Mouse (Mus musculus): ENCODE measurements at regions not wholly inside any gene's neighbourhood (a gene's known extent, or its start where the extent isn't known, plus 50 kb on each side); places are given as distances from the start of the nearest gene placed in this dataset.

DNA sequence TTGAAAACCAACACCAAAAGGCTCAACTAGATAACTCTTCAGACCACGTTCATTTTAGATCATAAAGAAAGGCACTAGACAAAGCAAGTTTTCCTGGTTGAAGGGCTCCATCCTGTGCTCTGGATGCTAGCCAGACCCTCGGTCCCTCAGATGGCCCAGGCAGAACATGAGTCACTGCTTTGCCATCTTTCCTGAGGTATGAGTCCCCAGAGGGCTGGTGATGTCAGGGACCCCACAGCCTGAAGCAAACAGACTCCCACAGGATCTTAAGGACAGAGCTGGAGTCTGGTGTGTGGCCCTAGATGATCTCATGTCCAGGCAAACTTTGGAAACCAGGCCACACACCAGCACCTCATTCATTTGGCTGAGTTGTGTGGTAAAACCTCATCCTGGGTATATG lies 203.2 kb upstream of the Six2 start:
- no peak overlapping the region for H3K27ac ChIP-seq (ENCODE audit: low read depth, low read length)
- no peak overlapping the region for H3K4me2 ChIP-seq
- H3K9me3 ChIP-seq (ENCODE audit: control insufficient read depth, low read length), result no peaks in the 10 kb centered on the region
- DNase-seq (ENCODE audit: low spot score) (no peak), ATAC-seq (replicated peaks; ENCODE audit: low FRiP score) (no peak)
- no peaks in the 10 kb centered on the region for H3K27me3 ChIP-seq (replicated peaks; ENCODE audit: control insufficient read depth, insufficient read depth, low read length)
- no peaks in the 10 kb centered on the region; the same call in 1 of the 2 replicates for H3K36me3 ChIP-seq (ENCODE audit: control insufficient read depth, insufficient read depth, low read length)
- H3K4me1 ChIP-seq (replicated peaks; ENCODE audit: control insufficient read depth, insufficient read depth, low read length), result no peaks in the 10 kb centered on the region
- no peak overlapping the region for H3K9ac ChIP-seq (ENCODE audit: low read depth, low read length)
- H3K4me3 ChIP-seq (ENCODE audit: low read depth, low read length), result no peak overlapping the region
- WGBS, result 73% methylated on average over 2 of the region's 2 CpGs

DNA sequence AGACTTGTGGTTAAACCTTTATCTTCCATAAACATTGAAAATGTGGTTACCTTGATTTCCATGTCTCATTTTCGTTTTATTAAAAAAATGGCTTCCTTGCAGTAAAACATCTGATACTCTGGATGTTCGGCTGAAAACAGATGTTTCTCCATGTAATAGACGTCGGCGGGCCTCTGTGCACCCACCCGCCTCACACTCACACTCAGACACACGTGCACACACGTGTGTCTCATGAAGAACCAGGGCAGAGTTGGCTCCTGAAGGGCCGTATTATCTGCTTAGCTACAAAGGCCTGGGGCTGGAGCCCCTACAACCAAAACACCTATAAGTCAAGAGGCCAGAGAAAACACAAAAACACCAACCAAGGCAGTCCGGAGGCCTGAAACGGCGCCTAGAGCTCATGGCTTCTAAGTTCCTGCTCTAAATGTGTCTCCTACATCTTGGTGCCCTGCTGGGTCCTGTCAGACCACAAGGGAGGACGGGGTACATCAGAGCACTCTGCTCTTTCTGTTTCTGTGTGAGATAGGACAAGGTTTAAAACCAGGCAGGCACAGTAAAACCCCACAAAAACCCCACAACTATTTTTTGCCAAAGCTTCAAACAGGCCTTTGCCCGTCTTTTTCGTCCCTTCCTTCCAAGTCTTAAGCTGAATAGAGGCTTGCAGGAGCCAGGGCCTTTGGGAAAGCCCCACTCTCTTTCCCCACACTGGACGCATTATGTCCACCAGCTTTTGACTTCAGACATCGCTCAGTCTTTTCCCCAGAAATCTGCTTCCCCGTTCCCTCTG lies 201.9 kb upstream of the Six2 start:
- no peak overlapping the region for H3K27ac ChIP-seq (ENCODE audit: low read depth, low read length)
- WGBS, result 84% methylated on average over 18 of the region's 18 CpGs
- H3K9ac ChIP-seq (ENCODE audit: low read depth, low read length), result no peak overlapping the region
- no peak overlapping the region for H3K4me2 ChIP-seq
- H3K9me3 ChIP-seq (ENCODE audit: control insufficient read depth, low read length), result no peaks in the 10 kb centered on the region
- H3K27me3 ChIP-seq (replicated peaks; ENCODE audit: control insufficient read depth, insufficient read depth, low read length), result no peaks in the 10 kb centered on the region
- no peak overlapping the region for H3K4me3 ChIP-seq (ENCODE audit: low read depth, low read length)
- H3K4me1 ChIP-seq (replicated peaks; ENCODE audit: control insufficient read depth, insufficient read depth, low read length), result no peaks in the 10 kb centered on the region
- no peaks in the 10 kb centered on the region; the same call in 1 of the 2 replicates for H3K36me3 ChIP-seq (ENCODE audit: control insufficient read depth, insufficient read depth, low read length)
- DNase-seq (ENCODE audit: low spot score) (no peak), ATAC-seq (replicated peaks; ENCODE audit: low FRiP score) (no peak)

DNA sequence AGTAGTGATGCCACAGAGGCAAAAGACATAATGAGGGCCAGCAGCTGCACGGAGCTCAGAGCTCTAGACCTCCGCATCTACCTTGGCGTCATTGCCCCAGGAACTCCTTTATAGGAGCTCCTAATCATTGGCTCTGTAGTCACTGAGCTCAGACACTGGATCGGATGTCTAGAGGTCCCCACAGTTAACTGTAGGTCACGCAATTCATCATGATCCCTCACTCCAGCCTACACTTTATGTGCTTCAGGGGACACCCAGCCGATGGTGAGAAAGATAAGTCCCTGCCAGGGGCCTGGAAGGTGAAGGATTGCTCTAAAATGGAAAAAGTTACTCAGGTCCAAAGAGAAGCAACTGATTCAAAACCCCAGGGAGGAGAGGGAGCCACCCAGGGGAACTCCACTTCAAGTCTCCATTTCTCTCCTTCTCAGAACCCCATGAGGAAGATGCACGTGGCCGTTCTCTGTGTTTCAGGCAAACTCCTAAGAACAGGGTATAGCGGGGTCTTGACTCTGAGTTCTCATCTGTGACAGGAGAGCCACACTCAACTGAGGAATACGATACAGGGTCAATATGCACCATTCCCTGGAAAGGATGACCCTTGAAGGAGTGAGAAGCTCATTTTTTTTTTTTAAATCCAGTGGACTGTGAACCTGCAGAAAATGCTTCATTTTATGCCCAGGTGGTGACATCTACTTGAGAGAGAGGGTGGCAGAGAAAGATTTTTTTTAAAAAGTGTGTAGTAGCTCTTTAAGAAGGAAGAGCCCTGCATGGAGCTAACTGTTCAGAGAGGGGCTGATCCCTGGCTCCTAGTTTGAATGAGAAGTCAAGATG lies 200.7 kb upstream of the Six2 start:
- Histone ChIP-seq H3K4me2 (no peak overlapping the region), H3K27me3 (replicated peaks; ENCODE audit: control insufficient read depth, insufficient read depth, low read length) (no peaks in the 10 kb centered on the region; the same call in 1 of the 2 replicates), H3K9me3 (ENCODE audit: control insufficient read depth, low read length) (no peaks in the 10 kb centered on the region), H3K36me3 (ENCODE audit: control insufficient read depth, insufficient read depth, low read length) (no peaks in the 10 kb centered on the region; the same call in 1 of the 2 replicates), H3K4me3 (ENCODE audit: low read depth, low read length) (no peak overlapping the region), H3K9ac (ENCODE audit: low read depth, low read length) (no peak overlapping the region), H3K4me1 (replicated peaks; ENCODE audit: control insufficient read depth, insufficient read depth, low read length) (no peaks in the 10 kb centered on the region), H3K27ac (ENCODE audit: low read depth, low read length) (no peak overlapping the region)
- 73% methylated on average over 10 of the region's 10 CpGs for WGBS
- no peak for DNase-seq (ENCODE audit: low spot score)
- no peak for ATAC-seq (replicated peaks; ENCODE audit: low FRiP score)

DNA sequence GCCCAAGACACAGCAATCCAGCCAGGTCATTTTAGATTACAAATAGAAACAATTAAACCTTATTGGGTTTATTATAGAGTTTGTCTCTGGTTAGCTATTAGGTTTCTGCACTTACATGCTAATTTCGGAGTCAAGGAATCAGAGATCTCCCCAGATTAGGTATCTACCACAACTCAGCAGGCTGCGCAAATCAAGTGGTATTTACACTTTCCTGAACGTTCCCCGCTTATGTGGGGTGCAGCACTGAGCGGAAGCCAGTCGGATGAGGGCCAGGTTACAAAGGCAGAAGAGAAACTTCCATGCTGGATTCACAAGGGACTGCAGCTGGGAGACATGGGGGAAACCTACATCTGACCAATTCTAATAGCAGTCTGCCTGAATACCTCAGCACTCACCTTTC lies 198.6 kb upstream of the Six2 start:
- Histone ChIP-seq H3K9me3 (ENCODE audit: control insufficient read depth, low read length) (no peaks in the 10 kb centered on the region), H3K36me3 (ENCODE audit: control insufficient read depth, insufficient read depth, low read length) (no peaks in the 10 kb centered on the region), H3K4me2 (no peak overlapping the region), H3K9ac (ENCODE audit: low read depth, low read length) (no peak overlapping the region), H3K4me3 (ENCODE audit: low read depth, low read length) (no peak overlapping the region), H3K27me3 (replicated peaks; ENCODE audit: control insufficient read depth, insufficient read depth, low read length) (peaks cover 6% of the 10 kb centered on the region), H3K4me1 (replicated peaks; ENCODE audit: control insufficient read depth, insufficient read depth, low read length) (no peaks in the 10 kb centered on the region), H3K27ac (ENCODE audit: low read depth, low read length) (no peak overlapping the region)
- ATAC-seq (replicated peaks; ENCODE audit: low FRiP score) (no peak), DNase-seq (ENCODE audit: low spot score) (no peak)
- 71% methylated on average over 6 of the region's 6 CpGs for WGBS

- no peaks in the 10 kb centered on the region for H3K9me3 ChIP-seq (ENCODE audit: control insufficient read depth, low read length)
- H3K27me3 ChIP-seq (replicated peaks; ENCODE audit: control insufficient read depth, insufficient read depth, low read length), result peaks cover 6% of the 10 kb centered on the region
- H3K4me1 ChIP-seq (replicated peaks; ENCODE audit: control insufficient read depth, insufficient read depth, low read length), result no peaks in the 10 kb centered on the region
- DNase-seq (ENCODE audit: low spot score) (no peak), ATAC-seq (replicated peaks; ENCODE audit: low FRiP score) (no peak)
- no peak overlapping the region for H3K4me3 ChIP-seq (ENCODE audit: low read depth, low read length)
- WGBS, result 58% methylated on average over 4 of the region's 4 CpGs
- H3K4me2 ChIP-seq, result no peak overlapping the region
- H3K36me3 ChIP-seq (ENCODE audit: control insufficient read depth, insufficient read depth, low read length), result no peaks in the 10 kb centered on the region
- no peak overlapping the region for H3K27ac ChIP-seq (ENCODE audit: low read depth, low read length)
- H3K9ac ChIP-seq (ENCODE audit: low read depth, low read length), result no peak overlapping the region
Measured at GRCm38 (mm10) chr17:85886237-85886636, 198.2 kb upstream of the Six2 start.

DNA sequence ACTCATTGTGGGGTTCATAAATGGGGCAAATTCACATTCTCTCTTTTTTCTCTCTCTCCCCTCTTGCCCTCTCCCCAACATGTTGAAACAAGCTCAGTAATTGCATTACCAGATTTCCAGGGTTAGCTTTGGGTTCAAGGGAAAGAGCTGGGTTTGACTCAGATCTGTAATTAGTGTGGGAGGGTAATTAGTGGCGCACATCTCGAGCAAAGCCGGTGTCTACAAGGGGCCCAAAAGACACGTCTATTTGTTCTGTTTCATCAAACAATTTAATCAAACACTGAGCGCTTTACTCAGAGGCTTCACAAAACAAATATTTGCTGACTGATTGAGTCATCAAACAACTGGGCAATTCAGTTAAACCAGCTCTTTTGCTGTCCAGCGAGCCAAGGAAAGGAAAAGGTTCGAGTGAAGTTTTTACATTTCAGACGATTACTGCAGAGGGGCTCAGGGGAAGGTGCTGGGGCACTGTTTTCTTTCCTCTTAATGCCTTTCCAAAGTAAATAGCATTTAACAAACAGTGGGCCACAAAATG lies 193.6 kb upstream of the Six2 start:
- Histone ChIP-seq H3K4me3 (ENCODE audit: low read depth, low read length) (no peak overlapping the region), H3K9ac (ENCODE audit: low read depth, low read length) (no peak overlapping the region), H3K27ac (ENCODE audit: low read depth, low read length) (no peak overlapping the region), H3K27me3 (replicated peaks; ENCODE audit: control insufficient read depth, insufficient read depth, low read length) (peaks cover 10% of the 10 kb centered on the region), H3K9me3 (ENCODE audit: control insufficient read depth, low read length) (no peaks in the 10 kb centered on the region), H3K4me1 (replicated peaks; ENCODE audit: control insufficient read depth, insufficient read depth, low read length) (no peaks in the 10 kb centered on the region), H3K36me3 (ENCODE audit: control insufficient read depth, insufficient read depth, low read length) (no peaks in the 10 kb centered on the region), H3K4me2 (no peak overlapping the region)
- DNase-seq (ENCODE audit: low spot score) (no peak), ATAC-seq (replicated peaks; ENCODE audit: low FRiP score) (no peak)
- WGBS, result 70% methylated on average over 8 of the region's 8 CpGs

- Histone ChIP-seq H3K4me2 (no peak overlapping the region), H3K9ac (ENCODE audit: low read depth, low read length) (no peak overlapping the region), H3K27me3 (replicated peaks; ENCODE audit: control insufficient read depth, insufficient read depth, low read length) (peaks cover 12% of the 10 kb centered on the region), H3K36me3 (ENCODE audit: control insufficient read depth, insufficient read depth, low read length) (no peaks in the 10 kb centered on the region), H3K4me1 (replicated peaks; ENCODE audit: control insufficient read depth, insufficient read depth, low read length) (no peaks in the 10 kb centered on the region), H3K27ac (ENCODE audit: low read depth, low read length) (no peak overlapping the region), H3K4me3 (ENCODE audit: low read depth, low read length) (no peak overlapping the region), H3K9me3 (ENCODE audit: control insufficient read depth, low read length) (no peaks in the 10 kb centered on the region)
- DNase-seq (ENCODE audit: low spot score) (no peak), ATAC-seq (replicated peaks; ENCODE audit: low FRiP score) (no peak)
- WGBS, result 75% methylated on average over 5 of the region's 5 CpGs
Measured at GRCm38 (mm10) chr17:85881046-85881445, 193.0 kb upstream of the Six2 start.

GRCm38 (mm10) chr17:85877426-85877825 lies 189.4 kb upstream of the Six2 start:
- WGBS, result 36% methylated on average over 3 of the region's 3 CpGs
- DNase-seq (ENCODE audit: low spot score), result no peak
- no peaks in the 10 kb centered on the region for H3K36me3 ChIP-seq (ENCODE audit: control insufficient read depth, insufficient read depth, low read length)
- no peak overlapping the region for H3K9ac ChIP-seq (ENCODE audit: low read depth, low read length)
- ATAC-seq (replicated peaks; ENCODE audit: low FRiP score), result no peak; the same call in 1 of the 2 replicates
- no peak overlapping the region for H3K27ac ChIP-seq (ENCODE audit: low read depth, low read length)
- peaks cover 33% of the 10 kb centered on the region for H3K27me3 ChIP-seq (replicated peaks; ENCODE audit: control insufficient read depth, insufficient read depth, low read length)
- H3K4me2 ChIP-seq, result no peak overlapping the region
- no peaks in the 10 kb centered on the region for H3K4me1 ChIP-seq (replicated peaks; ENCODE audit: control insufficient read depth, insufficient read depth, low read length)
- no peak overlapping the region for H3K4me3 ChIP-seq (ENCODE audit: low read depth, low read length)
- H3K9me3 ChIP-seq (ENCODE audit: control insufficient read depth, low read length), result no peaks in the 10 kb centered on the region
